Mouse (Mus musculus) neural tube, embryonic 10.5 days (tissue): ENCODE measurements around the gene Khdc1b.
"Not testable (repeated sequence)": the region's sequence is repeated elsewhere in the genome, so short reads cannot be mapped to it uniquely, and the experiment has no call there.

Experiments
- DNase-seq: peaks from one replicate; pipeline ENCODE4 v3.0.0-alpha.2; 2017; ENCODE audit warnings: low spot score; ENCODE audit errors: extremely low spot score

Khdc1b gene

DNA sequence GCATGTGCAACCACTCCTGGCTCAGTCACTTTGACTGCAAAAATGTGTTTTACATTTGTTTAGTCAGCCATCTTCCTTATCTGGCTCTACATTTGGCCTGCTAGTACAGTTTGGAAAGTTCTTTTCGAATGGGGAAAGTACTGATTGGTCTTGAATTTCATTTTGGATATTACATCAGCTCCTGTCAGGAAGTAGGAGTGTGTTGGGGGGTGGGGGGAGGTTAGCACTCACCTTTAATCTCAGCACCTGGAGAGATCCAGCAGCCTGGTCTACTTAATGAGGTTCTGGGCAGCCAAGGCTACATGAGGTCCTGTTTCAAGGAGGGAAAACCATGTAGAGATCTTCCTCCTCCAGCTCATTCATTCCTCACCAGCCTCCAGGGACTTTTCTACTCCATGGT lies at the start of gene Khdc1b:
TSS of gene Khdc1b (plus strand) at position 301 of the 400 bp plus-strand sequence.
- DNase-seq = no peak

GRCm38 (mm10) chr1:21335836-21336235 lies 47.5 kb upstream of the Khdc1b start:
- DNase-seq = no peak

- no peak for DNase-seq
Observed at GRCm38 (mm10) chr1:21340745-21341144, 42.6 kb upstream of the Khdc1b start.

DNA sequence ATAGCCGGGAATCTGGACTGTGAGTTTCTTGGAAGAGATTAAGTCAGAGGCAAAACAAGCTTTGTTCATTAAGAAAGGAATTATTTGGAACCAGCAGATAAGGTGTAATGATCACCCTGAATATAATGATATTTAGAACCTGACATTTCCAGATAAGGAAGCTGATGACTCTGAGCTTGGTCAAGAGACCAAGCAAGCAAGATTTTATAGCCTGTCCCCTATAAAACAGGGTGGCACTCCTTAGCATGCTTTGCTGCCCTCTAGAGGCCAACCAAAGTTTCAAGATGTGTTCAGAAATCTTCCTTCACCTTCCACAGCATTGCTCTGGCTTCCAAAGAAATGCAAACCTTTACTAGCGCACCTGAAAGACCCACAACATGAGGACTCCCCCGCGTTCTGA lies 39.1 kb upstream of the Khdc1b start:
- DNase-seq = peak; percentile 17

- not testable (repeated sequence) for DNase-seq
Observed at GRCm38 (mm10) chr1:21344752-21345151, 38.6 kb upstream of the Khdc1b start.

- DNase-seq = no peak
Observed at GRCm38 (mm10) chr1:21349341-21349740, 34.0 kb upstream of the Khdc1b start, which contains the start of gene Khdc1a. TSS of gene Khdc1a (plus strand) at chr1:21349641.

- DNase-seq = not testable (repeated sequence)
Observed at GRCm38 (mm10) chr1:21368031-21368430, 15.3 kb upstream of the Khdc1b start, which contains the start of gene Khdc1c. TSS of gene Khdc1c (plus strand) at chr1:21368331.

DNA sequence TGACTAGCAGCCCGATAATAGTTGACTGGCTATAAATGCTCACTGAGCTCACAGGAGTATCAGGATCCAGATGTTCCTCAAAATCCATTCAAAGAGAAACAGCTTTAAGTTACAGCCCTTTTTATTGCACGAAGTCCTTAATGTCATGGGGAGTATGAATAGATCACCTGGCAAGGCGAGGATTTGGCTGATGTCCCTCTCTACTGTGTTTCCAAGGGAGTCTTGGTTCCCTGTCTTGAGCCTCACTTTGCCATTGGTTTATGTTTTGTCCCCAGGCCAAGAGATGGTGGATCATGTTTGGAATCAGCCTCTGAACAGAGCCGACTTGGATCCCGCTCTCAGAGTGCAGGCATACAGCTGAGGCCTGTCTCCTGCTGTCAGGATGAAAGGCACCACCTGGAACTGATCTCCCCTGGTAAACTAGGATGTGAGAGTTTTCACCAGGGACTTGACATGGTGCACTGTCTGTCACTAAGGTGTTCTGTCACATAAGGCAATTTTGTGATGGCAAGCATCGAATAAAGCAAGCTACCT lies 7.8 kb downstream of the Khdc1b start:
- no peak for DNase-seq

DNA sequence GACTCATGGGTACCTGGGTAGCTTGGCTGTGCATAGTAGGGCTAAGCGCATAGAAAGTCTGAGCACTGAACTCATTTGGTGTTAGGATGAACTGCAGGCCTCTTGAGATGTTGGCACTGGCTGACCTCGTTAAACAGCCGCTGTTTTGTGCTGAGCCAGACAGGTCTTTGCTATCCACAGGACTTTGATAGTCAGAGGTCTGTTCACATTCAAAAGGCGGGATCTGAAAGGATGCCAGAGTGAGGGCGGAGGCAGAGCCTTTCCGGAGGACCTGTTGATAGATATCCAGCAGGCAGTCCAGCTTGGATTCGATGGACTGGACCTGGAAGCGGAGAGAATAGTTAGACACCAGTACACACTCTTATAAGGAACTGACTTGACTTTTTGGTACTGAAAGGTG lies 19.4 kb downstream of the Khdc1b start:
- DNase-seq = no peak

- DNase-seq = no peak
Observed at GRCm38 (mm10) chr1:21407266-21407665, 23.9 kb downstream of the Khdc1b start.

DNA sequence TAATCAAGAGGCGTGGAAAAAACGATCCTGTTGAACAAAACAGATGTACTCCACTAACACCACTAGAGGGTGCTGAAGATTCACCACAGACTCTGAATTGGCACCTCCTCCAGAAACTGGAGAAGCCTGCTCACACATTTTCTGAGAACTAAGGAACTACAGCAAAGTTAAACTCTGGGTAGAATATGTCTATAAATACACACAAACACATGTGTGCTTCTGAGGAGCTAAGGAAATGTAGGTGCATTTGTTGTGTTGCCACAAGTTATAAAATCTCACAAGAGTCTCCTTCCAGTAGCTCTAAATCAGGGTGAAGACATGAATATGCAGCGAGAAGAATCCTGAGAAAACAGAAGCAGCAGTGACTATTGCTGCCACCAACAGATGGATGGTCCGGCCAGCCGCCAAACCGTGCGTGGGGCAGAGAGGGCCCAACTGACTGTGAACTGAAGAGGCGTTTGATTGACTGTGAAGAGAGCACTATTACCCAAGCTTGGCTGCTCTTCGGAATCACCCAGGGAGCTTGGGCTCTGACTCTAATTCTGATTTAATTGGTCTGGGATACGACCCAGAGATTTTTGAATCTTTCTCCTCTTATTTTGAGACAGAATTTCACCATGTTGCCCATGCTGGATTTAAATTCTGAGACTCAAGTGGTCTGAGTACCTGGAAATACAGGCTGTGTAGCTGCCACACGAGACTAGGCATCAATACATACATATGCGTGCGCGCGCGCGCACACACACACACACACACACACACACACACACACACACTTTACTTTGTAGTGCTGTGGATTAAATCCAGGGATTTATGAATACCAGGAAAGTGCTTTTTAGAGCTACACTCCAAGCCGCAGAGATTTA lies 28.2 kb downstream of the Khdc1b start:
- peak; percentile 26 for DNase-seq

GRCm38 (mm10) chr1:21412197-21412555 lies 28.8 kb downstream of the Khdc1b start:
- DNase-seq = no peak

GRCm38 (mm10) chr1:21419370-21419769 lies 36.0 kb downstream of the Khdc1b start:
- no peak for DNase-seq

- DNase-seq = no peak
Observed at GRCm38 (mm10) chr1:21425654-21426053, 42.3 kb downstream of the Khdc1b start.

- DNase-seq = no peak
Observed at GRCm38 (mm10) chr1:21428079-21428478, 44.7 kb downstream of the Khdc1b start.

DNA sequence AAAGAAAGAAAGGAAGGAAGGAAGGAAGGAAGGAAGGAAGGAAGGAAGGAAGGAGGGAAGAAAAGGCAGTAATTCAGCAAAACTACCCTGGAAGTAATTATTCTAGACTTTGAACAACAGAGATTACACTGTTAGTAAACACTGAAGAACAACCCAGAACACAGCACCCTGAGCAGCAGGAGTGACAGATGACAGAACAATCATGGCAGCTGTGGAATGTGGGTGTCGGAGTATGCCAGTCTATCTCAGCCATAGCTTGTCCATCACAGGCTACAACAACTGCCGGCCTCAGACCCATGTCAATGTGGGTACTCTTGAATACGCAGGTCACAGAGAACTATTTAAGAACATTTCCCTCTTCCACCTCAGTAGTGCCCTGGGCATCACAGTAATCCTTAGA lies 48.3 kb downstream of the Khdc1b start:
- no peak for DNase-seq

DNA sequence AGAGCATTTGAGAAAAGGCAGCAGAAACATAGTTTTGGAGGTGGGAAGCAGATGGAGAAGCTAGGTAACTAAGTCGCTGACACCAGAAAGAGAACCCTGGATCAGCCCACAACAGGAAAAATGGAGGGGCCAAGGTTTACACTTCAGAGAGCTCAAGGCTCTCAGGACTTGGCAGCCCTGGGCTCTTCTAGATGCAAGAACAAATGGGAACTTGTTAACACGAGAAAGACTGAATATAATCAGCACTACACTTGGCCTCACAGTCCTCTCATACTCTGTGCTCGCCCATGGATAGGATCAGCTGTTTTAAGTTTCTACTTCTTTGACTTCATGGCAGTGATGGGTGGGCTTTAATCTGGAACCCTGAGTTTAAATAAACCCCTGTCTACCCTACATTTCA lies 51.5 kb downstream of the Khdc1b start:
- no peak for DNase-seq
